Mouse (Mus musculus): ENCODE data around the gene Plb1. TPM values are rescaled to one million over a fixed set of nuclear protein-coding genes. Genes with fewer than 3 reads are reported as not detected.

The Plb1 gene
- polyA plus RNA-seq, 1 experiment from 2014 or later, result 1.2 TPM

DNA sequence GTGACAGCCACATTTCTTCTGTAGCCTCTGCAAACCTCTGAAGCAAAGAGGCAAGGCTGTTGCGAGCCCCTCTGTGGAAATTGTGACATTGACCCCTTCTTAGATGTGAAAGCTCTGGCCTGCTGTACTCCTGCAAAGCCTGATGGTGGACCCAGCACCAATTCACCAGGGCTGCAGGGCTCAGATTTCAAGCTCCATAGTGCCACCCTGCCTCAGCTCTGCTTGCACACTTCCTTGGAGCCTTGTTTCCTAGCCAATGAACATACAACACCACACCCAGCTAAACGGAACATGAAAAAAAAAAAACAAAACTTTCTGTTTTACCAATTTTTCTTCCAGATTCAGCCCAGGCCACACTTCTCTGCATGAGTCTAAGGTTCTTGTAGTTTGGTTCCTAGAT is 74.6 kb downstream of the Plb1 start:
- WGBS, result 56% methylated on average over 2 of the region's 2 CpGs
- no peaks in the 10 kb centered on the region for H3K36me3 ChIP-seq
- no peak for ATAC-seq (ENCODE audit: insufficient number of reproducible peaks, insufficient read depth, low FRiP score, low TSS enrichment, low read depth)

GRCm38 (mm10) chr5:32308647-32309046 is 76.1 kb downstream of the Plb1 start:
- H3K27ac ChIP-seq, result no peak overlapping the region
- 89% methylated on average over 4 of the region's 4 CpGs for WGBS
- H3K4me3 ChIP-seq, result no peak overlapping the region
- ATAC-seq (ENCODE audit: insufficient number of reproducible peaks, insufficient read depth, low FRiP score, low TSS enrichment, low read depth), result no peak
- H3K4me2 ChIP-seq, result no peak overlapping the region
- H3K9me3 ChIP-seq, result no peaks in the 10 kb centered on the region
- H3K27me3 ChIP-seq, result no peaks in the 10 kb centered on the region
- H3K9ac ChIP-seq, result no peak overlapping the region
- H3K4me1 ChIP-seq, result no peaks in the 10 kb centered on the region
- H3K36me3 ChIP-seq, result no peaks in the 10 kb centered on the region

More for the DNA sequence above, 74.6 kb downstream of the Plb1 start:
- Histone ChIP-seq H3K27ac (no peak overlapping the region), H3K9ac (no peak overlapping the region), H3K4me3 (no peak overlapping the region), H3K4me1 (0 out of 2 replicates have a peak, but pooled peaks cover 5% of the 10 kb centered on the region), H3K4me2 (no peak overlapping the region), H3K27me3 (no peaks in the 10 kb centered on the region), H3K9me3 (no peaks in the 10 kb centered on the region)

- Histone ChIP-seq H3K9ac (no peak overlapping the region), H3K4me3 (no peak overlapping the region), H3K4me2 (no peak overlapping the region), H3K27ac (no peak overlapping the region), H3K27me3 (no peaks in the 10 kb centered on the region), H3K36me3 (no peaks in the 10 kb centered on the region), H3K4me1 (no peaks in the 10 kb centered on the region), H3K9me3 (no peaks in the 10 kb centered on the region)
- no peak for ATAC-seq (ENCODE audit: insufficient number of reproducible peaks, insufficient read depth, low FRiP score, low TSS enrichment, low read depth)
- 64% methylated on average over 1 of the region's 1 CpGs for WGBS
Measured at GRCm38 (mm10) chr5:32309714-32310113, 77.2 kb downstream of the Plb1 start.

GRCm38 (mm10) chr5:32310802-32311201 is 78.3 kb downstream of the Plb1 start:
- 80% methylated on average over 5 of the region's 5 CpGs for WGBS
- no peak overlapping the region for H3K27ac ChIP-seq
- H3K9me3 ChIP-seq, result no peaks in the 10 kb centered on the region
- H3K4me3 ChIP-seq, result no peak overlapping the region
- no peak overlapping the region for H3K9ac ChIP-seq
- no peaks in the 10 kb centered on the region for H3K36me3 ChIP-seq
- no peak for ATAC-seq (ENCODE audit: insufficient number of reproducible peaks, insufficient read depth, low FRiP score, low TSS enrichment, low read depth)
- H3K4me2 ChIP-seq, result no peak overlapping the region
- H3K27me3 ChIP-seq, result no peaks in the 10 kb centered on the region
- no peaks in the 10 kb centered on the region for H3K4me1 ChIP-seq

DNA sequence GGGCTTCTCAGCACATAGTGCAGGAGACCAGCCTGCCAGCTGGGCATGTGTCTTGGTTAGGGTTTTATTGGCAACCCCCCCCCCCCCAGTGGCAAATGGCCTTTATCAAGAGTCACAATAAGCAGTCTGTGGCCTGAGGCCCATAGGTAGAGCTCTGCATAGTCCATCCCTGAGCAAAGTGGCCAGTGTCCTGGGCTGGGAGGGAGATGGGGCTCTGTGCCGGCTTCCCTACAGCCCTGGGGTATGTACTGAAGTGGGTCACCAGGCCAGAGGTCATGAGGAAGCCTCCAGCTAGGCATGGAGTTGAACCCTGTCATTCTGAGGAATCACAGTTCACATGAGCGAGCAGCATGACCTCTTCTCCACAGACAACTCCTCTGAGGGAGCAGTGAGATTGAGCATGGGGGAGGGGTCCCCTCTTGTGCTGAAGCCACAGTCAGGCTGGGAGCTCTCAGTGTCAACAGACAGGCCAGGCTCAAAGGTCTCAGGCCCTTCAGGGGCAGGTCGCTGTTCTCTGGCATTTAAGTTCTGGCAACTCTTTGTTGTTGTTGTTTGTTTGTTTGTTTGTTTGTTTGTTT is 79.2 kb downstream of the Plb1 start:
- Histone ChIP-seq H3K9ac (no peak overlapping the region), H3K27me3 (no peaks in the 10 kb centered on the region), H3K27ac (no peak overlapping the region), H3K36me3 (no peaks in the 10 kb centered on the region), H3K4me1 (no peaks in the 10 kb centered on the region), H3K9me3 (no peaks in the 10 kb centered on the region), H3K4me2 (no peak overlapping the region), H3K4me3 (no peak overlapping the region)
- WGBS, result 60% methylated on average over 3 of the region's 3 CpGs
- ATAC-seq (ENCODE audit: insufficient number of reproducible peaks, insufficient read depth, low FRiP score, low TSS enrichment, low read depth), result no peak

- Histone ChIP-seq H3K4me2 (no peak overlapping the region), H3K4me1 (no peaks in the 10 kb centered on the region), H3K9me3 (no peaks in the 10 kb centered on the region), H3K4me3 (no peak overlapping the region), H3K9ac (no peak overlapping the region; the same call in 1 of the 2 replicates), H3K27ac (no peak overlapping the region), H3K36me3 (no peaks in the 10 kb centered on the region), H3K27me3 (no peaks in the 10 kb centered on the region)
- 80% methylated on average over 6 of the region's 6 CpGs for WGBS
- no peak for ATAC-seq (ENCODE audit: insufficient number of reproducible peaks, insufficient read depth, low FRiP score, low TSS enrichment, low read depth)
Measured at GRCm38 (mm10) chr5:32313671-32314070, 81.2 kb downstream of the Plb1 start.

DNA sequence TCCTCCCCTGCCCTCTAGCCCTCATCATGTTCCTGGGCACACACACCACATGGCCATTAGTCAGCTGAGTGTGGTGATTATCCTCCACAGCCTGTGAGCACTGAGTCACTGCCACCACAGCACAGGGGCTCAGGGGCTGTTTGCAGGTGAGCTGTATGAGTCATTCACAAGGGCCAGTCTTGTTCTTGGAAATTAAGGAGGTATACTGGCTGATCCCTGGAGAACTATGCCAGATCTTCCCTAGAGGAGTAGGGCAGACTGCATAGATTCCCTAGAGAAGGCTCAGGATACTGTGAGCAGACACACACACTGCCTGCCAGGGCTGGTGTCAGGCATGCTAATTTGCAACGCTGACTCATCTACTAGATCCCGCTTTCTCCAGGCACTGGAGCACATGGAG is 82.2 kb downstream of the Plb1 start:
- Histone ChIP-seq H3K9me3 (no peaks in the 10 kb centered on the region), H3K9ac (no peak overlapping the region), H3K4me2 (no peak overlapping the region), H3K4me1 (no peaks in the 10 kb centered on the region), H3K36me3 (no peaks in the 10 kb centered on the region), H3K4me3 (no peak overlapping the region), H3K27ac (no peak overlapping the region), H3K27me3 (no peaks in the 10 kb centered on the region)
- 68% methylated on average over 2 of the region's 2 CpGs for WGBS
- ATAC-seq (ENCODE audit: insufficient number of reproducible peaks, insufficient read depth, low FRiP score, low TSS enrichment, low read depth), result no peak

GRCm38 (mm10) chr5:32322146-32322811 is 89.8 kb downstream of the Plb1 start:
- ATAC-seq (ENCODE audit: insufficient number of reproducible peaks, insufficient read depth, low FRiP score, low TSS enrichment, low read depth), result no peak
- H3K4me2 ChIP-seq, result peak overlapping the region; percentile 32
- no peaks in the 10 kb centered on the region for H3K27me3 ChIP-seq
- H3K4me1 ChIP-seq, result peaks cover 5% of the 10 kb centered on the region; the same call in 1 of the 2 replicates
- WGBS, result 42% methylated on average over 7 of the region's 7 CpGs
- no peak overlapping the region for H3K27ac ChIP-seq
- no peak overlapping the region for H3K4me3 ChIP-seq
- H3K9me3 ChIP-seq, result no peaks in the 10 kb centered on the region
- no peak overlapping the region for H3K9ac ChIP-seq
- no peaks in the 10 kb centered on the region for H3K36me3 ChIP-seq

DNA sequence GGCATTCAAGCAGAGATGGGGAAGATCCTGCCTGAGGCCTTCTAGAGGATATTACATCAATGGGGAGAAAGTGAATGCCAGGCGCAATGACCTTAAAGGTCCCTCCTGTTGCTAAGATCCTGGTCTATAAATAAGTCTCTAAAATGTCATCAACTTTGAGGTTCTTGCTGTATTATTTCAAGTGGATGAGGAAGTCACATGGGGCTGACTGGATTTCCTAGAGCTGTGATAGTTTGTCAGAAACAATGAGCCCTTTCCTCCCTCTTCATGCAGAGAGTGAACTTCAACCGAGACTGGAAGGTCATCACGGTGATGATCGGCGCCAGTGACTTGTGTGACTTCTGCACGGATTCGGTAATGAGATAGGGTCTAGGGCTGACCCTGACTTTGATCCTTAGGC is 95.6 kb downstream of the Plb1 start:
- Histone ChIP-seq H3K4me2 (no peak overlapping the region), H3K36me3 (no peaks in the 10 kb centered on the region), H3K27ac (no peak overlapping the region), H3K9me3 (no peaks in the 10 kb centered on the region), H3K9ac (no peak overlapping the region), H3K27me3 (no peaks in the 10 kb centered on the region), H3K4me3 (no peak overlapping the region), H3K4me1 (peaks cover under 1% of the 10 kb centered on the region; the same call in 1 of the 2 replicates)
- 89% methylated on average over 7 of the region's 7 CpGs for WGBS
- no peak for ATAC-seq (ENCODE audit: insufficient number of reproducible peaks, insufficient read depth, low FRiP score, low TSS enrichment, low read depth)

DNA sequence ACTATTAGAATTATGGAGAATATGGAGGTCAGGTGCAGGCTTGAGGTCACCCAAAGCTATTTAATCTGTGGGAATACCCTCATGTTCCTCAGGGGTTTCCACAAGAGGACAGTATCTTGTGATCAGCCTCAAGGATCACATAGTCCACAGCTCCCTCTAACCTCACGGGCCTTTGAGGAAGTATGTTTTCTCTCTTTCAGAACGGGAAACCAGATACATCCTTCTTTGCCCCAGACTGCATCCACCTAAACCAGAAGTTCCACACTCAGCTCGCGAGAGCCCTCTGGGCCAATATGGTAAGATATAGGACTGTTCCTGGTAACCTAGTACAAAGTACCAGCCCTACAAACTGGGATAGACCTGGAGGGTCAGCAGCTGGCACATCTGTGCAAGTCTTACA is 100.1 kb downstream of the Plb1 start:
- ATAC-seq (ENCODE audit: insufficient number of reproducible peaks, insufficient read depth, low FRiP score, low TSS enrichment, low read depth), result no peak
- Histone ChIP-seq H3K27me3 (no peaks in the 10 kb centered on the region), H3K9ac (no peak overlapping the region), H3K4me3 (no peak overlapping the region), H3K4me2 (no peak overlapping the region), H3K4me1 (peaks cover 25% of the 10 kb centered on the region), H3K27ac (no peak overlapping the region), H3K36me3 (no peaks in the 10 kb centered on the region), H3K9me3 (no peaks in the 10 kb centered on the region)
- 79% methylated on average over 4 of the region's 4 CpGs for WGBS

- no peaks in the 10 kb centered on the region for H3K27me3 ChIP-seq
- H3K9me3 ChIP-seq, result no peaks in the 10 kb centered on the region
- no peaks in the 10 kb centered on the region for H3K36me3 ChIP-seq
- H3K4me1 ChIP-seq, result peaks cover 27% of the 10 kb centered on the region
- H3K4me3 ChIP-seq, result no peak overlapping the region
- 50% methylated on average over 6 of the region's 6 CpGs for WGBS
- no peak overlapping the region for H3K4me2 ChIP-seq
- no peak overlapping the region for H3K9ac ChIP-seq
- no peak for ATAC-seq (ENCODE audit: insufficient number of reproducible peaks, insufficient read depth, low FRiP score, low TSS enrichment, low read depth)
- no peak overlapping the region for H3K27ac ChIP-seq
Measured at GRCm38 (mm10) chr5:32335172-32335571, 102.7 kb downstream of the Plb1 start.

DNA sequence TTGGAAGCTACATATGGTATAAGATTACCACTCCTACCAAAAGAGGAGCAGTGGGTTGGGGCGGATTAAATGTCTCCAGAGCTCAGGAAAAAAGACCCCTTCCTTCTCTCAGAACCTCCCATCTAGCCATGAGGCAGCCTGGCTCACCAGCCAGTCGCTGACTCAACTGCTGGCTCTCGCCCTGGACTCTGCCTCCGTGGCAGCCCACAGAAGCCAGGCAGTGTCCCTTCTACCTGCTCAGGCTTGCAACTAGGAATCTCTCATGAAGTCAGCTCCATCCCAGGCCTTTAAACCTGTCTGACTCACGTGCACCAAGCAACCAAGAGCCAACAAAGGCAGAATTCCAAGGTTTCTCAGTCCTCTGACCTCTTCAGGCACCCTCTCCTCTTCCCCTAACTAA is 103.6 kb downstream of the Plb1 start:
- no peaks in the 10 kb centered on the region for H3K27me3 ChIP-seq
- no peaks in the 10 kb centered on the region for H3K36me3 ChIP-seq
- no peak for ATAC-seq (ENCODE audit: insufficient number of reproducible peaks, insufficient read depth, low FRiP score, low TSS enrichment, low read depth)
- peaks cover 27% of the 10 kb centered on the region for H3K4me1 ChIP-seq
- H3K27ac ChIP-seq, result no peak overlapping the region
- H3K4me3 ChIP-seq, result no peak overlapping the region
- H3K9me3 ChIP-seq, result no peaks in the 10 kb centered on the region
- 43% methylated on average over 5 of the region's 5 CpGs for WGBS
- no peak overlapping the region for H3K9ac ChIP-seq
- H3K4me2 ChIP-seq, result no peak overlapping the region

Measured in embryonic facial prominence, embryonic 13.5 days (tissue).